Mouse (Mus musculus) intestine, postnatal 0 days (tissue): Measurements from ENCODE around the gene Gm20865. TPM values are rescaled to one million over a fixed set of nuclear protein-coding genes. Genes with fewer than 3 reads are reported as not detected.
"Not testable (repeated sequence)": the region's sequence is repeated elsewhere in the genome, so short reads cannot be mapped to it uniquely, and the experiment has no call there.

ENCODE experiments used
- ATAC-seq: fragments of 200-750 bp; cut with Nextera tagmentation; 2 replicates; pipeline ENCODE4 v1.8.0; 2017; ENCODE audit warnings: mild to moderate bottlenecking, moderate TSS enrichment, moderate library complexity
- H3K27ac ChIP-seq: fragments of 300-500 bp; sonication (generic); 2 replicates; pipeline ENCODE4 v1.5.1; 2014; ENCODE audit warnings: mild to moderate bottlenecking, low read depth, low read length, moderate library complexity
- H3K27me3 ChIP-seq: fragments of 300-500 bp; sonication (generic); replicated peaks from 2 replicates; pipeline ENCODE4 v1.6.1; 2014; ENCODE audit warnings: low read length, mixed read lengths; ENCODE audit not compliant: control insufficient read depth, insufficient read depth
- H3K36me3 ChIP-seq: fragments of 300-500 bp; sonication (generic); 2 replicates; pipeline ENCODE4 v1.6.1; 2014; ENCODE audit warnings: mild to moderate bottlenecking, moderate library complexity; ENCODE audit not compliant: control insufficient read depth, insufficient read depth
- H3K4me1 ChIP-seq: fragments of 300-500 bp; sonication (generic); replicated peaks from 2 replicates; pipeline ENCODE4 v1.6.1; 2014; ENCODE audit warnings: antibody characterized with exemption, low read length, mixed read lengths; ENCODE audit not compliant: control insufficient read depth, insufficient read depth
- H3K4me2 ChIP-seq: fragments of 300-500 bp; sonication (generic); replicated peaks from 2 replicates; pipeline ENCODE4 v1.6.1; 2014; ENCODE audit warnings: low read depth, mild to moderate bottlenecking, moderate library complexity
- H3K4me3 ChIP-seq: fragments of 300-500 bp; sonication (generic); 2 replicates; pipeline ENCODE4 v1.5.1; 2014; ENCODE audit warnings: low read depth, low read length
- H3K9ac ChIP-seq: fragments of 300-500 bp; sonication (generic); 2 replicates; pipeline ENCODE4 v1.6.1; 2014; ENCODE audit warnings: mild to moderate bottlenecking, low read depth, low read length
- H3K9me3 ChIP-seq: fragments of 300-500 bp; sonication (generic); 2 replicates; pipeline ENCODE4 v1.6.1; 2016; ENCODE audit warnings: mixed run types; ENCODE audit not compliant: control insufficient read depth
- WGBS: fragments of 180-500 bp; shearing (Covaris S2); extraction: QIAGEN DNeasy Blood & Tissue Kit; methylation state at CpG from one replicate; pipeline ENCODE4 v1.1.7; 2014; 5-methylcytosine and 5-hydroxymethylcytosine counted together
- polyA plus RNA-seq: library from polyadenylated mRNA; unstranded; fragments of >200 nt; fragmentation: Nextera tagmentation; extraction: Ambion mirVana; gene quantifications from 2 replicates; pipeline ENCODE4 v1.2.1, GENCODE M21; 2015

The Gm20865 gene
- polyA plus RNA-seq: not detected in 2 replicates

GRCm38 (mm10) chrY:21241275-21241674 is at the start of gene Gm20865:
TSS of gene Gm20865 (plus strand) at chrY:21241575.
- ATAC-seq, H3K9ac ChIP-seq, H3K27ac ChIP-seq, H3K36me3 ChIP-seq, H3K4me3 ChIP-seq, H3K27me3 ChIP-seq, H3K4me1 ChIP-seq, H3K9me3 ChIP-seq, H3K4me2 ChIP-seq: not testable (repeated sequence)
- WGBS: no CpG with 5 or more reads among the region's 3 CpGs

Other genes starting within 250 kb of the Gm20865 start
- gene Gm29866, start 247.9 kb upstream of the Gm20865 start, polyA plus RNA-seq: not detected in 2 replicates
- not detected in 2 replicates for gene Gm20909, start 77.0 kb upstream of the Gm20865 start, polyA plus RNA-seq